Mouse (Mus musculus) kidney, postnatal 10 days (tissue): ENCODE measurements around the gene Vps52.
"Not testable (repeated sequence)": the region's sequence is repeated elsewhere in the genome, so short reads cannot be mapped to it uniquely, and the experiment has no call there.

ENCODE experiments used
- DNase-seq: peaks from one replicate; pipeline ENCODE4 v3.0.0; 2021; ENCODE audit warnings: mixed read lengths

Vps52 gene

GRCm38 (mm10) chr17:33968489-33968888, 12.9 kb downstream of the Vps52 start:
- peak; percentile 88 for DNase-seq

- DNase-seq: no peak
Measured at GRCm38 (mm10) chr17:33968927-33969326, 13.3 kb downstream of the Vps52 start.

GRCm38 (mm10) chr17:33969394-33969793, 13.8 kb downstream of the Vps52 start:
- no peak for DNase-seq

- peak; percentile 79 for DNase-seq
Measured at GRCm38 (mm10) chr17:33972691-33973090, 17.1 kb downstream of the Vps52 start.

- DNase-seq: no peak
Measured at GRCm38 (mm10) chr17:33973572-33973971, 18.0 kb downstream of the Vps52 start.

- DNase-seq: no peak
Measured at GRCm38 (mm10) chr17:33977861-33978557, 22.4 kb downstream of the Vps52 start.

GRCm38 (mm10) chr17:33978631-33979031, 23.0 kb downstream of the Vps52 start:
- peak; percentile 85 for DNase-seq

GRCm38 (mm10) chr17:33979512-33980050, 24.0 kb downstream of the Vps52 start:
- DNase-seq: no peak

GRCm38 (mm10) chr17:33980181-33981035, 24.8 kb downstream of the Vps52 start:
- no peak for DNase-seq

- DNase-seq: peak; percentile 93
Measured at GRCm38 (mm10) chr17:33981192-33981909, 25.7 kb downstream of the Vps52 start.

GRCm38 (mm10) chr17:33982136-33982535, 26.5 kb downstream of the Vps52 start:
- DNase-seq: peak; percentile 78

GRCm38 (mm10) chr17:33991788-33992664, 36.4 kb downstream of the Vps52 start:
- DNase-seq: peak; percentile 76

- no peak for DNase-seq
Measured at GRCm38 (mm10) chr17:33994959-33995358, 39.3 kb downstream of the Vps52 start.

GRCm38 (mm10) chr17:33995651-33996050, 40.0 kb downstream of the Vps52 start:
- no peak for DNase-seq

GRCm38 (mm10) chr17:33997025-33997424, 41.4 kb downstream of the Vps52 start:
- DNase-seq: not testable (repeated sequence)

- DNase-seq: not testable (repeated sequence)
Measured at GRCm38 (mm10) chr17:33998697-33999096, 43.1 kb downstream of the Vps52 start.

- DNase-seq: peak; percentile 61
Measured at GRCm38 (mm10) chr17:33999341-34000149, 43.9 kb downstream of the Vps52 start.

GRCm38 (mm10) chr17:34000150-34000537, 44.5 kb downstream of the Vps52 start, which contains the start of gene H2-K1:
Gene H2-K1, minus strand, starts transcription at chr17:34000347.
- peak; percentile 93 for DNase-seq

- not testable (repeated sequence) for DNase-seq
Measured at GRCm38 (mm10) chr17:34000796-34001195, 45.2 kb downstream of the Vps52 start.

- peak; percentile 67 for DNase-seq
Measured at GRCm38 (mm10) chr17:34003426-34003825, 47.8 kb downstream of the Vps52 start.

- DNase-seq: no peak
Measured at GRCm38 (mm10) chr17:34006570-34006969, 51.0 kb downstream of the Vps52 start.
